Mouse (Mus musculus) forebrain, postnatal 0 days (tissue): ENCODE results near the gene Nfkbie. TPM values are rescaled to one million over a fixed set of nuclear protein-coding genes. Genes with fewer than 3 reads are reported as not detected.
A peak's percentile ranks its signal among the peaks of the same experiment; 100 is the strongest.

ENCODE experiments used
- ATAC-seq: fragments of 200-750 bp; cut with Nextera tagmentation; 2 replicates; pipeline ENCODE4 v1.8.0; 2017; ENCODE audit warnings: mild to moderate bottlenecking, moderate library complexity
- DNase-seq: peaks from one replicate; pipeline ENCODE4 v3.0.0-alpha.2; 2015
- H3K27ac ChIP-seq: fragments of 300-500 bp; sonication (generic); 2 replicates; pipeline ENCODE4 v1.5.1; 2014; ENCODE audit warnings: low read depth, mild to moderate bottlenecking, antibody characterized with exemption, low read length, moderate library complexity, mixed read lengths
- H3K27me3 ChIP-seq: fragments of 300-500 bp; sonication (generic); 2 replicates; pipeline ENCODE4 v1.6.1; 2014; ENCODE audit warnings: mild to moderate bottlenecking, low read length, mixed read lengths; ENCODE audit not compliant: insufficient read depth
- H3K36me3 ChIP-seq: fragments of 300-500 bp; sonication (generic); 2 replicates; pipeline ENCODE4 v1.6.1; 2014; ENCODE audit warnings: mild to moderate bottlenecking, moderate library complexity; ENCODE audit not compliant: insufficient read depth
- H3K4me1 ChIP-seq: fragments of 300-500 bp; sonication (generic); 2 replicates; pipeline ENCODE4 v1.6.1; 2014; ENCODE audit warnings: antibody characterized with exemption; ENCODE audit not compliant: insufficient read depth
- H3K4me2 ChIP-seq: fragments of 300-500 bp; sonication (generic); 2 replicates; pipeline ENCODE4 v1.6.1; 2014; ENCODE audit warnings: low read depth, mild to moderate bottlenecking, moderate library complexity
- H3K4me3 ChIP-seq: fragments of 300-500 bp; sonication (generic); 2 replicates; pipeline ENCODE4 v1.5.1; 2014; ENCODE audit warnings: low read depth, low read length, mixed read lengths
- H3K9ac ChIP-seq: fragments of 300-500 bp; sonication (generic); 2 replicates; pipeline ENCODE4 v1.6.1; 2014; ENCODE audit warnings: mild to moderate bottlenecking
- H3K9me3 ChIP-seq: fragments of 300-500 bp; sonication (generic); 2 replicates; pipeline ENCODE4 v1.6.1; 2016; ENCODE audit warnings: low read length
- CTCF ChIP-seq: sonication (generic); IDR thresholded peaks from 2 replicates; pipeline ENCODE4 v1.5.1; 2016; ENCODE audit warnings: antibody characterized with exemption, control low read depth, low read depth
- WGBS: fragments of 180-500 bp; shearing (Covaris S2); extraction: QIAGEN DNeasy Blood & Tissue Kit; methylation state at CpG from one replicate; pipeline ENCODE4 v1.1.7; 2014; 5-methylcytosine and 5-hydroxymethylcytosine counted together
- polyA plus RNA-seq: library from polyadenylated mRNA; unstranded; fragments of >200 nt; fragmentation: Nextera tagmentation; extraction: Ambion mirVana; gene quantifications from 2 replicates; pipeline ENCODE4 v1.2.1, GENCODE M21; 2015
- total RNA-seq: library from RNA; depleted of rRNA; stranded (reverse); fragments of >200 nt; gene quantifications from 2 replicates; pipeline ENCODE4 v1.2.3, GENCODE M21; 2014

Nfkbie gene
- total and polyA plus RNA-seq, 2 experiments from 2014 or later: 2.7 to 2.8 TPM

DNA sequence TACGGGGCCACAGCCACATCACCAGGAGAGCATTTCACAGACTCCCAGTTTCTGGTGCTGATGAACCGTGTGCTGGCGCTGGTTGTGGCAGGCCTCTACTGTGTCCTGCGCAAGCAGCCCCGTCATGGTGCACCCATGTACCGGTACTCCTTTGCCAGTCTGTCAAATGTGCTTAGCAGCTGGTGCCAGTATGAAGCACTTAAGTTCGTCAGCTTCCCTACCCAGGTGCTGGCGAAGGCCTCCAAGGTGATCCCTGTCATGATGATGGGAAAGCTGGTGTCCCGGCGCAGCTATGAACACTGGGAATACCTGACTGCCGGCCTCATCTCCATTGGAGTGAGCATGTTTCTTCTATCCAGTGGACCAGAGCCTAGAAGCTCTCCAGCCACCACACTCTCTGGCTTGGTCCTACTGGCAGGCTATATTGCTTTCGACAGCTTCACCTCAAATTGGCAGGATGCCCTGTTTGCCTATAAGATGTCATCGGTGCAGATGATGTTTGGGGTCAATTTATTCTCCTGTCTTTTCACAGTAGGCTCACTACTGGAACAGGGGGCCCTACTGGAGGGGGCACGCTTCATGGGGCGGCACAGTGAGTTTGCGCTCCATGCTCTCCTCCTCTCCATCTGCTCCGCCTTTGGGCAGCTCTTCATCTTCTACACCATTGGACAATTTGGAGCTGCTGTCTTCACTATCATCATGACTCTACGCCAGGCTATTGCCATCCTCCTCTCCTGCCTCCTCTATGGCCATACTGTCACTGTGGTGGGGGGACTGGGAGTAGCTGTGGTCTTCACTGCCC, 11.1 kb downstream of the Nfkbie start:
- H3K9me3 ChIP-seq: no peaks in the 10 kb centered on the region
- no peak overlapping the region for H3K27ac ChIP-seq
- ATAC-seq: no peak
- no peaks in the 10 kb centered on the region for H3K27me3 ChIP-seq
- H3K4me3 ChIP-seq: no peak overlapping the region
- 60% methylated on average over 18 of the region's 18 CpGs for WGBS
- H3K9ac ChIP-seq: no peak overlapping the region
- no peak overlapping the region for H3K4me2 ChIP-seq
- no peak for DNase-seq
- TF ChIP-seq CTCF: no peak
- H3K4me1 ChIP-seq: no peaks in the 10 kb centered on the region; the same call in 1 of the 2 replicates
- H3K36me3 ChIP-seq: peaks cover 62% of the 10 kb centered on the region

GRCm38 (mm10) chr17:45567162-45567601, 11.7 kb downstream of the Nfkbie start:
- no peak overlapping the region for H3K27ac ChIP-seq
- no peaks in the 10 kb centered on the region for H3K27me3 ChIP-seq
- H3K4me2 ChIP-seq: no peak overlapping the region
- H3K4me1 ChIP-seq: no peaks in the 10 kb centered on the region; the same call in 1 of the 2 replicates
- 40% methylated on average over 4 of the region's 4 CpGs for WGBS
- TF ChIP-seq CTCF: no peak; the same call in 1 of the 2 replicates
- no peak for DNase-seq
- H3K9me3 ChIP-seq: no peaks in the 10 kb centered on the region
- H3K9ac ChIP-seq: no peak overlapping the region
- no peak overlapping the region for H3K4me3 ChIP-seq
- ATAC-seq: no peak
- H3K36me3 ChIP-seq: peaks cover 62% of the 10 kb centered on the region

DNA sequence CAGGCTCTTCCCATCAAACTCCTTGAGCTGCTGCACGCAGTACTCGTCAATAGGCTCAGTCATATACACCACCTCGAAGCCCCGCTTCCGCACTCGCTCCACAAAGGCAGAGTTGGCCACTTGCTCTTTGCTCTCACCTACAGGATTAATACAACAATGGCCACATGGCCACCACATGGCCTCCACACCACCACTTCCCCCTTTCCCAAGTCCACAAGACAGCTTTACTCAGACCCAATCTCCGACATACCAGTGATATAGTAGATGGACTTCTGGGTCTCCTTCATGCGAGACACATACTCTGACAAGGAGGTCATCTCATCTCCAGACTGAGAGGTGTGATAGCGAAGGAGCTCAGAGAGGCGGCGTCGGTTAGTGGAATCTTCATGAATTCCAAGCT, 13.5 kb downstream of the Nfkbie start:
- ATAC-seq (no peak), DNase-seq (no peak)
- Histone ChIP-seq H3K9me3 (no peaks in the 10 kb centered on the region), H3K27me3 (no peaks in the 10 kb centered on the region), H3K4me3 (no peak overlapping the region), H3K36me3 (peaks cover 62% of the 10 kb centered on the region), H3K4me2 (no peak overlapping the region), H3K9ac (no peak overlapping the region), H3K27ac (no peak overlapping the region), H3K4me1 (no peaks in the 10 kb centered on the region; the same call in 1 of the 2 replicates)
- WGBS: 86% methylated on average over 12 of the region's 12 CpGs
- no peak for TF ChIP-seq CTCF

DNA sequence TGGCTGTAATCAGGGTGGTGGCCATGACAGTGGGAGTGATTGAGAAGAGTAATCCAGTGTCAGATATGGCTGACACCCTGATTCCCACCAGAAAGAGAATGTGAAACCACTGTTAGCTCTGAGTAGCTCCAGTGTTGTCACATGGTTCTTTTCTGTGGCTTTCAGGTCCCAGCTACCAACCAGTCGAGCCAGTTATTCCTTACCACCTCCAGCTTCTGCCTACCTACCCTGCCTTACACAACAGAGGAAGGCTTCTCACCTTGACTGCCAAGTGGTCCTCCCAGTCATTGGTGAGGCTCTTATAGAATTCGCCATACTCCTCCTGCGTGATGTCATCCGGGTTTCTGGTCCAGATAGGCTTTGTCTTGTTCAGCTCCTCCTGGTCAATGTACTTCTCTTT, 14.5 kb downstream of the Nfkbie start:
- DNase-seq (no peak), ATAC-seq (no peak)
- H3K27ac ChIP-seq: no peak overlapping the region
- no peaks in the 10 kb centered on the region for H3K27me3 ChIP-seq
- WGBS: 77% methylated on average over 4 of the region's 4 CpGs
- no peak overlapping the region for H3K4me3 ChIP-seq
- H3K36me3 ChIP-seq: peaks cover 62% of the 10 kb centered on the region
- no peaks in the 10 kb centered on the region for H3K9me3 ChIP-seq
- H3K4me1 ChIP-seq: peaks cover 8% of the 10 kb centered on the region
- H3K9ac ChIP-seq: no peak overlapping the region
- no peak for TF ChIP-seq CTCF
- no peak overlapping the region for H3K4me2 ChIP-seq

GRCm38 (mm10) chr17:45572103-45573086, 16.9 kb downstream of the Nfkbie start:
- peak; percentile 92 for DNase-seq
- peak overlapping the region; percentile 98 for H3K27ac ChIP-seq
- under 1% methylated on average over 57 of the region's 57 CpGs for WGBS
- H3K27me3 ChIP-seq: no peaks in the 10 kb centered on the region
- peaks cover 40% of the 10 kb centered on the region for H3K36me3 ChIP-seq
- peak overlapping the region; percentile 98 for H3K4me3 ChIP-seq
- H3K9me3 ChIP-seq: no peaks in the 10 kb centered on the region
- H3K9ac ChIP-seq: peak overlapping the region; percentile 99
- peaks cover 9% of the 10 kb centered on the region for H3K4me1 ChIP-seq
- peak; percentile 60 for ATAC-seq
- peak overlapping the region; percentile 79 for H3K4me2 ChIP-seq
- no peak for TF ChIP-seq CTCF

- DNase-seq: peak; percentile 99
- Histone ChIP-seq H3K4me3 (peak within 1 kb of the TSS; percentile 98), H3K36me3 (peaks cover 32% of the 10 kb centered on the region), H3K4me2 (peak within 1 kb of the TSS; percentile 79), H3K9ac (peak within 1 kb of the TSS; percentile 99), H3K9me3 (no peaks in the 10 kb centered on the region), H3K27ac (peak within 1 kb of the TSS; percentile 98), H3K4me1 (peaks cover 9% of the 10 kb centered on the region), H3K27me3 (no peaks in the 10 kb centered on the region)
- under 1% methylated on average over 41 of the region's 41 CpGs for WGBS
- no peak for TF ChIP-seq CTCF
- ATAC-seq: peak; percentile 75
Measured at GRCm38 (mm10) chr17:45573087-45573779, 17.7 kb downstream of the Nfkbie start, which contains the start of gene Hsp90ab1. Hsp90ab1 (minus strand) TSS chr17:45573271.
